ENCODE assay signal across 12 mouse cellular contexts in the genomic region with DNA sequence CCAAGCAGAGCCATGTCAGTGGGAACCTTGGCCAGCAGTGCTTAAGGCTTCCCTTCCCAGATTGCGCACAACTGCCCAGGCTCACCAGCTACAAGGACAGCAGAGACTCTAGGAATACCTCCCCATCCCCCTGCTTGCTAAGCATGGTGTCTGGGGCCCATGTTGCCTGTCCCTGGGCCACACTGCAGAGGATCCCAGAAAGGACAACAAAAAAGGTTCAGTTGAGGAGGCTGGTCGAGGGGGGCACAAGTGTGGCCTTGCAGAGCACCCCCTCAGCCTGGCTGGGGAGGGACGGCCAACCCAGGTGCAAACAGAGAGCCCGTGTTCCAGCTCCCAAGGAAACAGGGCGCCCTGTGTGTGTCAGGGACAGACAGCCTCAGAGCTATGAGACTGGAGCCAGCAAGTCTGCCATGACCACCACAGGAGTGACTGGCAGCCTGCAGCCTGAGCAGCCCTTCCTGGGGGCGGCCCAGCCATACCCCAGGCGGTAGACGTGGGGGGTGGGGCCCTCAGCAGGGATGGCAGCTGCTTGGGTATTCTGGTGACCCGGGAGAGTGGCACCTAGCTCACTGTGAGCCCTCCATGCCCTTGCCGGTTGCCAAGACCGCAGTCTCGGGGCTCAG. TPM values are rescaled to one million over a fixed set of nuclear protein-coding genes. Genes with fewer than 3 reads are reported as not detected.
DNase-seq lines count a peak whose midpoint lies in the region; ATAC-seq lines count a peak whose summit lies in the region.
"Had no signal": no experiment of that assay in that cellular context is flagged by ENCODE, and none has a peak within 500 bp of the region (broad histone marks: within the 10 kb centered on the region; RNA-seq: fewer than 3 reads in every experiment).

No protein-coding gene starts in this region.

- DNase-seq in forebrain, embryonic 10.5 days (ENCODE audit: extremely low spot score, low spot score): no peak
- DNase-seq in forebrain, embryonic 11.5 days (ENCODE audit: low spot score): no peak
- peak; percentile 46 to 66 for DNase-seq in layer of hippocampus, postnatal 10 days (ENCODE audit: low spot score in 2 of 2)
- DNase-seq in layer of hippocampus, postnatal 25 days (ENCODE audit: extremely low spot score in 1 of 2, low spot score in 1 of 2): no peak
- DNase-seq in embryonic facial prominence, embryonic 14.5 days (ENCODE audit: low spot score): peak; percentile 63
- DNase-seq in spleen, postnatal 36 days (ENCODE audit: low spot score in 2 of 2): no peak
- no peak for DNase-seq in lung, postnatal 25 days (ENCODE audit: low spot score)
- DNase-seq: kidney, adult 18-20 months; lung, postnatal 36 days; spleen, adult 18-20 months had no signal

- no peaks in the 10 kb centered on the region for H3K27me3 ChIP-seq in forebrain, embryonic 10.5 days (ENCODE audit: poor library complexity, severe bottlenecking)
- no peaks in the 10 kb centered on the region for H3K27me3 ChIP-seq in forebrain, embryonic 11.5 days (ENCODE audit: control insufficient read depth, insufficient read depth, low read length)
- H3K27me3 ChIP-seq in embryonic facial prominence, embryonic 14.5 days (replicated peaks; ENCODE audit: control insufficient read depth, insufficient read depth, low read length): no peaks in the 10 kb centered on the region
- peaks cover 4% of the 10 kb centered on the region; the same call in 1 of the 2 replicates for H3K27me3 ChIP-seq in limb, embryonic 12.5 days

- peak overlapping the region; percentile 68 for H3K27ac ChIP-seq in forebrain, embryonic 10.5 days
- H3K27ac ChIP-seq in forebrain, embryonic 11.5 days (ENCODE audit: low read depth, low read length): no peak overlapping the region
- peak overlapping the region; percentile 40; the same call in 1 of the 2 replicates for H3K27ac ChIP-seq in embryonic facial prominence, embryonic 14.5 days (replicated peaks; ENCODE audit: low read depth, low read length)
- H3K27ac ChIP-seq in limb, embryonic 12.5 days: peak overlapping the region; percentile 81

- no peak overlapping the region for H3K4me3 ChIP-seq in forebrain, embryonic 10.5 days
- no peak overlapping the region for H3K4me3 ChIP-seq in forebrain, embryonic 11.5 days (ENCODE audit: low read depth, low read length)
- H3K4me3 ChIP-seq in embryonic facial prominence, embryonic 14.5 days (ENCODE audit: low read depth, low read length): no peak overlapping the region
- no peak overlapping the region for H3K4me3 ChIP-seq in limb, embryonic 12.5 days (replicated peaks)

- no peak for ATAC-seq in forebrain, embryonic 11.5 days (replicated peaks; ENCODE audit: low FRiP score)
- peak; percentile 79 for ATAC-seq in embryonic facial prominence, embryonic 14.5 days (ENCODE audit: low read depth)
- ATAC-seq in limb, embryonic 12.5 days (ENCODE audit: insufficient number of reproducible peaks, insufficient read depth, low FRiP score, low TSS enrichment, low read depth): peak; percentile 66

- no peak overlapping the region for H3K9ac ChIP-seq in forebrain, embryonic 11.5 days (ENCODE audit: low read length)
- H3K9ac ChIP-seq in embryonic facial prominence, embryonic 14.5 days (ENCODE audit: low read depth, low read length): no peak overlapping the region
- no peak overlapping the region; the same call in 1 of the 2 replicates for H3K9ac ChIP-seq in limb, embryonic 12.5 days (replicated peaks)

- peaks cover 27% of the 10 kb centered on the region for H3K4me1 ChIP-seq in forebrain, embryonic 10.5 days
- peaks cover 7% of the 10 kb centered on the region for H3K4me1 ChIP-seq in forebrain, embryonic 11.5 days (replicated peaks; ENCODE audit: control insufficient read depth, insufficient read depth, low read length)
- H3K4me1 ChIP-seq in embryonic facial prominence, embryonic 14.5 days (ENCODE audit: control insufficient read depth, insufficient read depth, low read length): peaks cover 12% of the 10 kb centered on the region
- H3K4me1 ChIP-seq in limb, embryonic 12.5 days (replicated peaks): peaks cover 12% of the 10 kb centered on the region

- H3K4me2 ChIP-seq in forebrain, embryonic 11.5 days (ENCODE audit: low read depth, low read length, severe bottlenecking): no peak overlapping the region
- no peak overlapping the region for H3K4me2 ChIP-seq in embryonic facial prominence, embryonic 14.5 days (ENCODE audit: low read depth, low read length)
- 0 out of 2 replicates have a peak overlapping the region, but pooled peaks have one; percentile 17 for H3K4me2 ChIP-seq in limb, embryonic 12.5 days

- 67% methylated on average over 12 of the region's 12 CpGs for WGBS in forebrain, embryonic 10.5 days
- 70% methylated on average over 12 of the region's 12 CpGs for WGBS in forebrain, embryonic 11.5 days
- WGBS in embryonic facial prominence, embryonic 14.5 days: 43% methylated on average over 9 of the region's 12 CpGs
- 40% methylated on average over 12 of the region's 12 CpGs for WGBS in limb, embryonic 12.5 days

- H3K36me3 ChIP-seq in forebrain, embryonic 10.5 days (replicated peaks): peaks cover 17% of the 10 kb centered on the region
- H3K36me3 ChIP-seq in forebrain, embryonic 11.5 days (ENCODE audit: control insufficient read depth, insufficient read depth, low read length): no peaks in the 10 kb centered on the region
- H3K36me3 ChIP-seq in embryonic facial prominence, embryonic 14.5 days (ENCODE audit: control insufficient read depth, insufficient read depth, low read length): 0 out of 2 replicates have a peak, but pooled peaks cover 3% of the 10 kb centered on the region
- H3K36me3 ChIP-seq in limb, embryonic 12.5 days: peaks cover 9% of the 10 kb centered on the region

- no peaks in the 10 kb centered on the region for H3K9me3 ChIP-seq in forebrain, embryonic 10.5 days
- H3K9me3 ChIP-seq in forebrain, embryonic 11.5 days (ENCODE audit: control insufficient read depth, low read length): no peaks in the 10 kb centered on the region
- no peaks in the 10 kb centered on the region for H3K9me3 ChIP-seq in embryonic facial prominence, embryonic 14.5 days (ENCODE audit: control insufficient read depth, low read length)
- no peaks in the 10 kb centered on the region for H3K9me3 ChIP-seq in limb, embryonic 12.5 days

RNA-seq across cellular contexts. Expression of gene Gng13, which starts 53.6 kb away (rescaled TPM):
- polyA plus RNA-seq in forebrain, embryonic 10.5 days (2016; fragmentation: Nextera tagmentation; extraction: Ambion mirVana): 0.57 and 0.59 TPM in 2 replicates
- 0.92 and 1.8 TPM in 2 replicates for polyA plus RNA-seq in forebrain, embryonic 11.5 days (2014; fragmentation: Nextera tagmentation; extraction: Ambion mirVana)
- total RNA-seq in layer of hippocampus, postnatal 10 days (2021): 10 to 100 TPM; 55.4 to 57.2 TPM
- total RNA-seq in layer of hippocampus, postnatal 25 days (2021): 100 to 1,000 TPM; 108 to 125 TPM
- polyA plus RNA-seq in embryonic facial prominence, embryonic 14.5 days (2014; fragmentation: Nextera tagmentation; extraction: Ambion mirVana): 14.6 and 28.5 TPM in 2 replicates
- polyA plus RNA-seq in limb, embryonic 12.5 days (2016; fragmentation: Nextera tagmentation; extraction: Ambion mirVana): 0.74 and 1.3 TPM in 2 replicates
- polyA plus RNA-seq: gonadal fat pad, adult 2 months had no signal

Comparison
In these comparisons a context has a peak if more than half of its experiments do, and no peak if none do; other contexts are left out.
1. DNase-seq: peak in layer of hippocampus, postnatal 10 days (2 of 2) and embryonic facial prominence, embryonic 14.5 days (single experiment); none in forebrain, embryonic 10.5 days (single experiment), forebrain, embryonic 11.5 days (single experiment), layer of hippocampus, postnatal 25 days (0 of 2), spleen, postnatal 36 days (0 of 2) and lung, postnatal 25 days (single experiment).